Mouse (Mus musculus) thymus, adult 2 months (tissue): Measurements from ENCODE around the gene Klk6.

Experiments used
- CTCF ChIP-seq: fragments of 200-500 bp; IDR thresholded peaks from 2 replicates; pipeline ENCODE4 v1.5.1; 2012; ENCODE audit warnings: mild to moderate bottlenecking, control low read depth, low read length, moderate library complexity, borderline replicate concordance; ENCODE audit not compliant: control insufficient read depth, poor library complexity, insufficient read depth; ENCODE audit errors: extremely low read depth
- POLR2A ChIP-seq: fragments of 200-500 bp; IDR thresholded peaks from 2 replicates; pipeline ENCODE4 v1.6.1; 2012; ENCODE audit warnings: mild to moderate bottlenecking, low read length, control low read depth, moderate library complexity; ENCODE audit not compliant: control insufficient read depth, poor library complexity, insufficient read depth; ENCODE audit errors: extremely low read depth

DNA sequence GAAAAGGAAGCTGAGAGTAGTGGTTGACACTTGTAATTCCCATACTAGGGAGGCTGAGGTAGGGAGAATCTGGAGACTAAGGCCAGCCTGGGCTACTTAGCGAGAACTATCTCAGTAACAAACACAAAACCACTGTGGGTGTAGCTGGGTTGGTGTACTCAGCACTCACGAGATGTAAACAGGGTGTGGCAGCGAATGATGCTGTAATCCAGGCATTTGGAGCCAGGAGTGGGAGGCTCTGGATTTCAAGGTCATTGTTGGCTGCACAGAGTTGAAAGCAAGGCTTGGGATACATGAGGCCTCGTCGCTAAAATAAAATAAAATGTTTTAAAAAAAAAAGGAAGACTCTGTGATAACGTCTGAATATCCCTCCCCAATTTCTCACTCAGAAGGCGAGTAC, 32.0 kb downstream of the Klk6 start:
- no peak for TF ChIP-seq CTCF
- TF ChIP-seq POLR2A: no peak
